Mouse (Mus musculus): ENCODE measurements around the gene Rnf224. TPM values are rescaled to one million over a fixed set of nuclear protein-coding genes. Genes with fewer than 3 reads are reported as not detected.

Gene Rnf224
- polyA plus RNA-seq, 1 experiment from 2014 or later: 0.51 TPM

GRCm38 (mm10) chr2:25272515-25272914 is 35.9 kb upstream of the Rnf224 start:
- peak; percentile 38 for ATAC-seq (ENCODE audit: low FRiP score, low TSS enrichment)
- H3K9ac ChIP-seq (ENCODE audit: low read length): peak overlapping the region; percentile 87
- H3K4me3 ChIP-seq (ENCODE audit: low read depth, low read length): peak overlapping the region; percentile 74
- H3K9me3 ChIP-seq (ENCODE audit: control insufficient read depth, low read length): no peaks in the 10 kb centered on the region
- DNase-seq (ENCODE audit: low spot score): no peak
- peaks cover 18% of the 10 kb centered on the region for H3K36me3 ChIP-seq (ENCODE audit: control insufficient read depth, insufficient read depth, low read length)
- H3K27me3 ChIP-seq (ENCODE audit: control insufficient read depth, insufficient read depth, low read length): no peaks in the 10 kb centered on the region
- TF ChIP-seq CTCF (IDR thresholded peaks at IDR 0.05; ENCODE audit: low read depth) (no peak), EP300 (optimal IDR thresholded peaks at IDR 0.05) (no peak)
- WGBS: under 1% methylated on average over 29 of the region's 29 CpGs
- peak overlapping the region; percentile 84 for H3K27ac ChIP-seq (replicated peaks)
- H3K4me2 ChIP-seq (replicated peaks; ENCODE audit: low read depth): peak overlapping the region; percentile 95
- H3K4me1 ChIP-seq (replicated peaks; ENCODE audit: control insufficient read depth, insufficient read depth): peaks cover 9% of the 10 kb centered on the region

- WGBS: under 1% methylated on average over 55 of the region's 55 CpGs
- no peak for TF ChIP-seq EP300 (optimal IDR thresholded peaks at IDR 0.05)
- peak; percentile 68 for TF ChIP-seq CTCF (IDR thresholded peaks at IDR 0.05; ENCODE audit: low read depth)
- peaks cover 9% of the 10 kb centered on the region for H3K4me1 ChIP-seq (replicated peaks; ENCODE audit: control insufficient read depth, insufficient read depth)
- H3K27me3 ChIP-seq (ENCODE audit: control insufficient read depth, insufficient read depth, low read length): no peaks in the 10 kb centered on the region
- peak within 1 kb of the TSS; percentile 95 for H3K4me2 ChIP-seq (replicated peaks; ENCODE audit: low read depth)
- peak; percentile 95 for ATAC-seq (ENCODE audit: low FRiP score, low TSS enrichment)
- peak within 1 kb of the TSS; percentile 87 for H3K9ac ChIP-seq (ENCODE audit: low read length)
- H3K27ac ChIP-seq (replicated peaks): peak within 1 kb of the TSS; percentile 93
- H3K36me3 ChIP-seq (ENCODE audit: control insufficient read depth, insufficient read depth, low read length): peaks cover 14% of the 10 kb centered on the region
- peak within 1 kb of the TSS; percentile 74 for H3K4me3 ChIP-seq (ENCODE audit: low read depth, low read length)
- DNase-seq (ENCODE audit: low spot score): peak; percentile 99
- no peaks in the 10 kb centered on the region for H3K9me3 ChIP-seq (ENCODE audit: control insufficient read depth, low read length)
Measured at GRCm38 (mm10) chr2:25271827-25272511, 35.4 kb upstream of the Rnf224 start, which contains the start of the genes Ssna1 and Anapc2. TSS of gene Ssna1 (minus strand) at chr2:25272438. TSS of gene Anapc2 (plus strand) at chr2:25272478.

GRCm38 (mm10) chr2:25267746-25268309 is 31.2 kb upstream of the Rnf224 start:
- H3K9ac ChIP-seq (ENCODE audit: low read length): peak overlapping the region; percentile 13
- peak overlapping the region; percentile 98; the same call in 1 of the 2 replicates for H3K4me2 ChIP-seq (replicated peaks; ENCODE audit: low read depth)
- H3K9me3 ChIP-seq (ENCODE audit: control insufficient read depth, low read length): no peaks in the 10 kb centered on the region
- H3K36me3 ChIP-seq (ENCODE audit: control insufficient read depth, insufficient read depth, low read length): no peaks in the 10 kb centered on the region; the same call in 1 of the 2 replicates
- H3K27ac ChIP-seq (replicated peaks): peak overlapping the region; percentile 92
- no peak for DNase-seq (ENCODE audit: low spot score)
- WGBS: 77% methylated on average over 4 of the region's 4 CpGs
- H3K4me1 ChIP-seq (replicated peaks; ENCODE audit: control insufficient read depth, insufficient read depth): peaks cover 11% of the 10 kb centered on the region
- no peak overlapping the region for H3K4me3 ChIP-seq (ENCODE audit: low read depth, low read length)
- TF ChIP-seq EP300 (optimal IDR thresholded peaks at IDR 0.05) (no peak), CTCF (IDR thresholded peaks at IDR 0.05; ENCODE audit: low read depth) (no peak)
- ATAC-seq (ENCODE audit: low FRiP score, low TSS enrichment): no peak
- H3K27me3 ChIP-seq (ENCODE audit: control insufficient read depth, insufficient read depth, low read length): no peaks in the 10 kb centered on the region

GRCm38 (mm10) chr2:25267241-25267640 is 30.7 kb upstream of the Rnf224 start:
- TF ChIP-seq EP300 (optimal IDR thresholded peaks at IDR 0.05) (no peak), CTCF (IDR thresholded peaks at IDR 0.05; ENCODE audit: low read depth) (no peak)
- H3K4me1 ChIP-seq (replicated peaks; ENCODE audit: control insufficient read depth, insufficient read depth): peaks cover 11% of the 10 kb centered on the region
- DNase-seq (ENCODE audit: low spot score): no peak
- H3K27me3 ChIP-seq (ENCODE audit: control insufficient read depth, insufficient read depth, low read length): no peaks in the 10 kb centered on the region
- no peaks in the 10 kb centered on the region; the same call in 1 of the 2 replicates for H3K36me3 ChIP-seq (ENCODE audit: control insufficient read depth, insufficient read depth, low read length)
- peak overlapping the region; percentile 23; the same call in 1 of the 2 replicates for H3K4me3 ChIP-seq (ENCODE audit: low read depth, low read length)
- H3K27ac ChIP-seq (replicated peaks): peak overlapping the region; percentile 92
- H3K9me3 ChIP-seq (ENCODE audit: control insufficient read depth, low read length): no peaks in the 10 kb centered on the region
- H3K4me2 ChIP-seq (replicated peaks; ENCODE audit: low read depth): peak overlapping the region; percentile 98
- ATAC-seq (ENCODE audit: low FRiP score, low TSS enrichment): no peak
- peak overlapping the region; percentile 13; the same call in 1 of the 2 replicates for H3K9ac ChIP-seq (ENCODE audit: low read length)

- ATAC-seq (ENCODE audit: low FRiP score, low TSS enrichment): peak; percentile 25
- H3K36me3 ChIP-seq (ENCODE audit: control insufficient read depth, insufficient read depth, low read length): no peaks in the 10 kb centered on the region; the same call in 1 of the 2 replicates
- H3K4me1 ChIP-seq (replicated peaks; ENCODE audit: control insufficient read depth, insufficient read depth): peaks cover 11% of the 10 kb centered on the region
- peak overlapping the region; percentile 23 for H3K4me3 ChIP-seq (ENCODE audit: low read depth, low read length)
- peak; percentile 83 for DNase-seq (ENCODE audit: low spot score)
- 16% methylated on average over 2 of the region's 2 CpGs for WGBS
- peak overlapping the region; percentile 83; the same call in 1 of the 2 replicates for H3K9ac ChIP-seq (ENCODE audit: low read length)
- H3K27ac ChIP-seq (replicated peaks): peak overlapping the region; percentile 92
- TF ChIP-seq CTCF (IDR thresholded peaks at IDR 0.05; ENCODE audit: low read depth) (no peak), EP300 (optimal IDR thresholded peaks at IDR 0.05) (no peak)
- peak overlapping the region; percentile 98 for H3K4me2 ChIP-seq (replicated peaks; ENCODE audit: low read depth)
- H3K9me3 ChIP-seq (ENCODE audit: control insufficient read depth, low read length): no peaks in the 10 kb centered on the region
- H3K27me3 ChIP-seq (ENCODE audit: control insufficient read depth, insufficient read depth, low read length): no peaks in the 10 kb centered on the region
Measured at GRCm38 (mm10) chr2:25266720-25267119, 30.1 kb upstream of the Rnf224 start.

Measured in stomach, postnatal 0 days (tissue).